ENCODE assay signal across 18 mouse cellular contexts in the genomic region with DNA sequence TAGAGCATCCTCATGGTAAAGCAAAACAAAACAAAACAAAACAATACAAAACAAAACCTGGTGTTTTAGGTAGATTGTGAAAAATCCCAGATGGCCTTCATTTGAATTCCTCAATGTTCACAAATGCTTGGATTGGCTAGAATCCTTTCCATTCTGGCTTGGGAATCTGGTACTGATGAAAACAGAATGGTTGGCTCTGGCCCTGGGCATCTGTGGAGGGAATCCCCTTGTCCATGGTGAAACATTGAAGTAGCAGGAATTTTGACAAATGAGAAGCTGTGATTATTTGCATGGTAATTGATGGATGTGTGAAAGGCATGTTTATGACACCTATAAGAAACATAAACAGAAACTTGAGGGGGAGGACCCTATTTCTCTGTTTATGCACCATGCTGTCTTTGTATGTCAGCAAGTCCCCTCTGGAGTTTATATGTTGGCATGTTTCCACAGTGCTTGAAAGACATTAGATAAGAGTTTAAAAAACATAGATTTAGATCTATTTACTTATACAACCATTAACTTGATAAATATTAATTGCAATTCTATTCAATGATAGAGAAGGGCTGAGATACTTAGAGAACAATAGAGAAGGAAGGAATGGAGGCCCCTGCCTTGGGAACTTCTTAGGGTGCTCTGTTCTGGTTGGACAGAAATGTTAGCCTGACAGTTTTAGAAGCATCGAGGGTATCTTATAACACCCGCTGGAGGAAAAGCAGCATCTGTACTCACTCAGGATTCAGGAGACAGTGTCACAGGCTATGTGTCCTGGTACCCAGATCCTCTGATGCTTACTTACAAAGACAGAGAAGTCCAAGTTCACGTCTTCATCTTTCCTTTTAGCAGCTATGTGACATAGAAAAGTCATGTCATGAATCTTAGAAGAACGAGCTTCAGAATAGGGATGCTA.
"Had no signal": no experiment of that assay in that cellular context is flagged by ENCODE, and none has a peak within 500 bp of the region (broad histone marks: within the 10 kb centered on the region; RNA-seq: fewer than 3 reads in every experiment).

No protein-coding gene starts in this region.

- ATAC-seq: intestine, postnatal 0 days; midbrain, embryonic 15.5 days had no signal

- H3K27me3 ChIP-seq: liver, embryonic 15.5 days; midbrain, embryonic 15.5 days; stomach, embryonic 15.5 days had no signal

- H3K9ac ChIP-seq: liver, embryonic 15.5 days; midbrain, embryonic 15.5 days; neural tube, embryonic 13.5 days; stomach, embryonic 15.5 days had no signal

- H3K4me2 ChIP-seq: liver, embryonic 11.5 days; liver, embryonic 15.5 days; midbrain, embryonic 11.5 days; midbrain, embryonic 15.5 days; neural tube, embryonic 13.5 days; stomach, embryonic 15.5 days had no signal

- H3K4me1 ChIP-seq: limb, embryonic 10.5 days; liver, embryonic 15.5 days; midbrain, embryonic 15.5 days; neural tube, embryonic 13.5 days; stomach, embryonic 15.5 days had no signal

- H3K9me3 ChIP-seq: limb, embryonic 10.5 days; liver, embryonic 15.5 days; megakaryocyte, embryonic 14.5 days; midbrain, embryonic 15.5 days; neural tube, embryonic 13.5 days; stomach, embryonic 15.5 days had no signal

- H3K36me3 ChIP-seq: limb, embryonic 10.5 days; liver, embryonic 15.5 days; midbrain, embryonic 15.5 days; neural tube, embryonic 13.5 days; stomach, embryonic 15.5 days had no signal

- H3K4me3 ChIP-seq: left cerebral cortex, adult 2 months; limb, embryonic 10.5 days; liver, embryonic 15.5 days; megakaryocyte, embryonic 14.5 days; midbrain, embryonic 15.5 days; neural tube, embryonic 13.5 days; stomach, embryonic 15.5 days had no signal

- DNase-seq: kidney, adult 8-10 months; kidney, postnatal 25 days; layer of hippocampus, adult 9-11 months; lung, adult 2 months; right cerebral cortex, postnatal 14 days; thymus, adult 2 months; thymus, postnatal 25 days had no signal

- H3K27ac ChIP-seq: left cerebral cortex, adult 2 months; limb, embryonic 10.5 days; liver, embryonic 15.5 days; macrophage; midbrain, embryonic 15.5 days; neural tube, embryonic 13.5 days; stomach, embryonic 15.5 days had no signal
